Mouse (Mus musculus) MEL (cell line): Measurements from ENCODE around the gene Mnd1. TPM values are rescaled to one million over a fixed set of nuclear protein-coding genes. Genes with fewer than 3 reads are reported as not detected.

Source experiments
- DNase-seq: peaks from one replicate; pipeline ENCODE4 v3.0.0; 2011; ENCODE audit warnings: low read depth, low spot score
- H3K27ac ChIP-seq: 2 replicates; pipeline ENCODE4 v1.5.1; 2012; ENCODE audit warnings: low read depth, mild to moderate bottlenecking, control low read depth, low read length, moderate library complexity; ENCODE audit not compliant: control insufficient read depth
- H3K27me3 ChIP-seq, 2 experiments: fragments of 150-350 bp in 1 of 2; sonication (generic) in 1 of 2; 2 replicates each; pipeline ENCODE4 v1.6.1; 2012; ENCODE audit warnings: low read length in 2 of 2, mild to moderate bottlenecking in 2 of 2, improper control_type of control experiment in 1 of 2, moderate library complexity in 1 of 2; ENCODE audit not compliant: insufficient read depth in 2 of 2, control insufficient read depth in 1 of 2
- H3K36me3 ChIP-seq, 2 experiments: 2 replicates each; pipeline ENCODE4 v1.6.1; 2012 to 2014; ENCODE audit warnings: low read length in 2 of 2, improper control_type of control experiment in 1 of 2, inconsistent platforms in 1 of 2, mild to moderate bottlenecking in 1 of 2; ENCODE audit not compliant: insufficient read depth in 2 of 2, control insufficient read depth in 1 of 2
- H3K4me1 ChIP-seq, 2 experiments: fragments of 150-350 bp in 1 of 2; sonication (generic) in 1 of 2; 2 replicates each; pipeline ENCODE4 v1.6.1; 2012; ENCODE audit warnings: low read length in 2 of 2, improper control_type of control experiment in 1 of 2, mild to moderate bottlenecking in 1 of 2; ENCODE audit not compliant: insufficient read depth in 2 of 2, control insufficient read depth in 1 of 2
- H3K4me3 ChIP-seq, 2 experiments: fragments of 150-350 bp in 1 of 2; sonication (generic) in 1 of 2; 2 replicates each; pipeline ENCODE4 v1.5.1; 2012; ENCODE audit warnings: low read depth in 2 of 2, low read length in 2 of 2, mild to moderate bottlenecking in 2 of 2, moderate library complexity in 2 of 2, control low read depth in 1 of 2, improper control_type of control experiment in 1 of 2; ENCODE audit not compliant: control insufficient read depth in 1 of 2, insufficient read depth in 1 of 2
- H3K79me2 ChIP-seq: 2 replicates; pipeline ENCODE4 v1.6.1; 2012; ENCODE audit warnings: mild to moderate bottlenecking, low read length, moderate library complexity; ENCODE audit not compliant: control insufficient read depth, poor library complexity, insufficient read depth
- H3K9ac ChIP-seq: 2 replicates; pipeline ENCODE4 v1.6.1; 2012; ENCODE audit warnings: low read depth, mild to moderate bottlenecking, control low read depth, low read length, moderate library complexity; ENCODE audit not compliant: control insufficient read depth, poor library complexity, severe bottlenecking
- H3K9me3 ChIP-seq: fragments of 150-350 bp; sonication (generic); replicated peaks from 2 replicates; pipeline ENCODE4 v1.6.1; 2012; ENCODE audit warnings: mild to moderate bottlenecking, low read length, improper control_type of control experiment, moderate library complexity; ENCODE audit not compliant: insufficient read depth
- BHLHE40 ChIP-seq: IDR thresholded peaks from 2 replicates; pipeline ENCODE4 v1.6.1; 2012; ENCODE audit warnings: low read depth, mild to moderate bottlenecking, inconsistent platforms, low read length, improper control_type of control experiment, borderline replicate concordance
- ELF1 ChIP-seq: IDR thresholded peaks from 2 replicates; pipeline ENCODE4 v1.6.1; 2014; ENCODE audit warnings: low read depth, mild to moderate bottlenecking, inconsistent platforms, low read length, improper control_type of control experiment, moderate library complexity
- HCFC1 ChIP-seq: IDR thresholded peaks from 2 replicates; pipeline ENCODE4 v1.6.1; 2012; ENCODE audit warnings: low read depth, mild to moderate bottlenecking, inconsistent platforms, low read length, improper control_type of control experiment, moderate library complexity
- KAT2A ChIP-seq: conservative IDR thresholded peaks from 2 replicates; pipeline ENCODE4 v1.6.1; 2012; ENCODE audit warnings: low read depth, low read length, improper control_type of control experiment, inconsistent platforms
- MAFK ChIP-seq: IDR thresholded peaks from 2 replicates; pipeline ENCODE4 v1.6.1; 2011; ENCODE audit warnings: low read depth, mild to moderate bottlenecking, low read length, improper control_type of control experiment, borderline replicate concordance
- NELFE ChIP-seq: IDR thresholded peaks from 2 replicates; pipeline ENCODE4 v1.6.1; 2011; ENCODE audit warnings: low read depth, low read length, improper control_type of control experiment
- POLR2AphosphoS2 ChIP-seq: IDR thresholded peaks from 2 replicates; pipeline ENCODE4 v1.6.1; 2011; ENCODE audit warnings: low read length, improper control_type of control experiment
- USF1 ChIP-seq: IDR thresholded peaks from 2 replicates; pipeline ENCODE4 v1.6.1; 2014; ENCODE audit warnings: low read depth, mild to moderate bottlenecking, inconsistent platforms, low read length, improper control_type of control experiment, moderate library complexity
- ZC3H11A ChIP-seq: IDR thresholded peaks from 2 replicates; pipeline ENCODE4 v1.6.1; 2012; ENCODE audit warnings: low read depth, mild to moderate bottlenecking, inconsistent platforms, low read length, improper control_type of control experiment
- polyA plus RNA-seq, 2 experiments: library from polyadenylated mRNA; stranded (reverse) in 1 of 2; unstranded in 1 of 2; fragments of >175 nt in 1 of 2; fragments of >200 nt in 1 of 2; gene quantifications; 2 replicates each; pipeline versions ENCODE4 v1.2.1 to v1.2.4; 2012; ENCODE audit warnings: low replicate concordance in 2 of 2, low read depth in 1 of 2; ENCODE audit not compliant: insufficient read length in 2 of 2, insufficient read depth in 1 of 2, missing spikeins in 1 of 2
- total RNA-seq: library from RNA; depleted of rRNA; stranded (reverse); fragments of 300-350 nt; gene quantifications from 2 replicates; pipeline ENCODE4 v1.2.3, GENCODE M21; 2012

Gene Mnd1
- total and polyA plus RNA-seq, 3 experiments: 11.0 to 11.2 TPM; not detected in 1

GRCm38 (mm10) chr3:84191141-84191881 is 35.7 kb upstream of the Mnd1 start:
- H3K9me3 ChIP-seq: no peaks in the 10 kb centered on the region
- H3K27ac ChIP-seq: no peak overlapping the region
- no peaks in the 10 kb centered on the region for H3K79me2 ChIP-seq
- no peaks in the 10 kb centered on the region for H3K4me1 ChIP-seq
- no peak overlapping the region for H3K9ac ChIP-seq
- H3K36me3 ChIP-seq: no peaks in the 10 kb centered on the region
- no peak for DNase-seq
- H3K27me3 ChIP-seq: no peaks in the 10 kb centered on the region
- no peak overlapping the region for H3K4me3 ChIP-seq
- TF ChIP-seq USF1: no peak
- TF ChIP-seq BHLHE40: no peak
- TF ChIP-seq ELF1: no peak
- no peak for TF ChIP-seq KAT2A
- no peak for TF ChIP-seq HCFC1
- no peak for TF ChIP-seq ZC3H11A

GRCm38 (mm10) chr3:84190513-84191061 is 35.0 kb upstream of the Mnd1 start:
- Histone ChIP-seq H3K27ac (no peak overlapping the region), H3K4me1 (no peaks in the 10 kb centered on the region), H3K9ac (no peak overlapping the region), H3K4me3 (no peak overlapping the region), H3K79me2 (no peaks in the 10 kb centered on the region), H3K36me3 (no peaks in the 10 kb centered on the region), H3K9me3 (no peaks in the 10 kb centered on the region), H3K27me3 (no peaks in the 10 kb centered on the region)
- TF ChIP-seq HCFC1: no peak
- DNase-seq: no peak

- H3K9ac ChIP-seq: no peak overlapping the region
- no peaks in the 10 kb centered on the region for H3K27me3 ChIP-seq
- no peaks in the 10 kb centered on the region for H3K4me1 ChIP-seq
- no peak overlapping the region for H3K27ac ChIP-seq
- no peaks in the 10 kb centered on the region for H3K79me2 ChIP-seq
- TF ChIP-seq POLR2AphosphoS2 (no peak), NELFE (no peak), MAFK (no peak)
- TF ChIP-seq, all 39 proteins: peak for 0
- H3K9me3 ChIP-seq: no peaks in the 10 kb centered on the region
- DNase-seq: no peak
- H3K4me3 ChIP-seq: no peak overlapping the region
- H3K36me3 ChIP-seq: no peaks in the 10 kb centered on the region
These were observed 34.1 kb upstream of the Mnd1 start for GRCm38 (mm10) chr3:84189629-84190173.
